Mouse (Mus musculus): ENCODE measurements around the gene Gna15.

- TF ChIP-seq CTCF (IDR thresholded peaks at IDR 0.05 in 2 of 3, conservative IDR thresholded peaks at IDR 0.05 in 1 of 3; ENCODE audit: control insufficient read depth in 1 of 3, insufficient read depth in 1 of 3, low read depth in 2 of 3, low read length in 3 of 3, poor library complexity in 1 of 3, severe bottlenecking in 1 of 3) (no peak), TAL1 (IDR thresholded peaks at IDR 0.05; ENCODE audit: low read length) (no peak), E2F4 (IDR thresholded peaks at IDR 0.05; ENCODE audit: borderline replicate concordance, low read depth, low read length) (no peak), ZKSCAN1 (IDR thresholded peaks at IDR 0.05; ENCODE audit: low read depth, low read length) (no peak), TCF12 (IDR thresholded peaks at IDR 0.05; ENCODE audit: low read depth, low read length) (no peak), HCFC1 (IDR thresholded peaks at IDR 0.05; ENCODE audit: low read depth, low read length) (no peak), MYC (IDR thresholded peaks at IDR 0.05; ENCODE audit: low read depth, low read length) (no peak)
Measured at GRCm38 (mm10) chr10:81460951-81461350, 63.1 kb downstream of the Gna15 start.

Data from MEL (cell line).